Mouse (Mus musculus) embryonic facial prominence, embryonic 15.5 days (tissue): ENCODE results near the gene Eva1b. TPM values are rescaled to one million over a fixed set of nuclear protein-coding genes. Genes with fewer than 3 reads are reported as not detected.

ENCODE experiments used
- ATAC-seq: fragments of 200-750 bp; cut with Nextera tagmentation; 2 replicates; pipeline ENCODE4 v1.8.0; 2017; ENCODE audit warnings: low read depth, moderate TSS enrichment; ENCODE audit not compliant: insufficient number of reproducible peaks, low FRiP score, low TSS enrichment
- H3K27ac ChIP-seq: fragments of 300-500 bp; sonication (generic); replicated peaks from 2 replicates; pipeline ENCODE4 v1.5.1; 2015; ENCODE audit warnings: mild to moderate bottlenecking, inconsistent platforms
- H3K27me3 ChIP-seq: fragments of 300-500 bp; sonication (generic); 2 replicates; pipeline ENCODE4 v1.6.1; 2015; ENCODE audit warnings: inconsistent platforms
- H3K36me3 ChIP-seq: fragments of 300-500 bp; sonication (generic); 2 replicates; pipeline ENCODE4 v1.6.1; 2015; ENCODE audit warnings: mild to moderate bottlenecking, inconsistent platforms
- H3K4me1 ChIP-seq: fragments of 300-500 bp; sonication (generic); 2 replicates; pipeline ENCODE4 v1.6.1; 2015; ENCODE audit warnings: inconsistent platforms
- H3K4me2 ChIP-seq: fragments of 300-500 bp; sonication (generic); replicated peaks from 2 replicates; pipeline ENCODE4 v1.6.1; 2015; ENCODE audit warnings: mild to moderate bottlenecking, inconsistent platforms
- H3K4me3 ChIP-seq: fragments of 300-500 bp; sonication (generic); replicated peaks from 2 replicates; pipeline ENCODE4 v1.5.1; 2015; ENCODE audit warnings: mild to moderate bottlenecking, inconsistent platforms
- H3K9ac ChIP-seq: fragments of 300-500 bp; sonication (generic); 2 replicates; pipeline ENCODE4 v1.6.1; 2015; ENCODE audit warnings: inconsistent platforms
- H3K9me3 ChIP-seq: fragments of 300-500 bp; sonication (generic); replicated peaks from 2 replicates; pipeline ENCODE4 v1.6.1; 2016; ENCODE audit warnings: inconsistent platforms
- WGBS: fragments of 180-500 bp; shearing (Covaris S2); methylation state at CpG from one replicate; pipeline ENCODE4 v1.1.7; 2015; 5-methylcytosine and 5-hydroxymethylcytosine counted together
- polyA plus RNA-seq: library from polyadenylated mRNA; unstranded; fragments of >200 nt; fragmentation: Nextera tagmentation; extraction: Ambion mirVana; gene quantifications from 2 replicates; pipeline ENCODE4 v1.2.1, GENCODE M21; 2015

The Eva1b gene
- polyA plus RNA-seq, 1 experiment from 2014 or later, result 84.3 TPM

- Histone ChIP-seq H3K4me1 (peaks cover 55% of the 10 kb centered on the region), H3K4me2 (peak overlapping the region; percentile 35), H3K9ac (no peak overlapping the region), H3K27ac (peak overlapping the region; percentile 90), H3K4me3 (no peak overlapping the region), H3K27me3 (no peaks in the 10 kb centered on the region), H3K36me3 (no peaks in the 10 kb centered on the region), H3K9me3 (no peaks in the 10 kb centered on the region)
- no peak for ATAC-seq
- 65% methylated on average over 10 of the region's 10 CpGs for WGBS
Observed at GRCm38 (mm10) chr4:126109613-126110373, 37.8 kb upstream of the Eva1b start.

GRCm38 (mm10) chr4:126110374-126111152 lies 37.0 kb upstream of the Eva1b start:
- peak overlapping the region; percentile 90 for H3K27ac ChIP-seq
- H3K9ac ChIP-seq, result no peak overlapping the region
- H3K36me3 ChIP-seq, result no peaks in the 10 kb centered on the region
- peak overlapping the region; percentile 35 for H3K4me2 ChIP-seq
- ATAC-seq, result peak; percentile 78
- H3K9me3 ChIP-seq, result no peaks in the 10 kb centered on the region
- H3K4me3 ChIP-seq, result no peak overlapping the region
- no peaks in the 10 kb centered on the region for H3K27me3 ChIP-seq
- 5% methylated on average over 12 of the region's 12 CpGs for WGBS
- H3K4me1 ChIP-seq, result peaks cover 50% of the 10 kb centered on the region

- H3K9ac ChIP-seq, result no peak overlapping the region
- H3K4me3 ChIP-seq, result no peak overlapping the region
- H3K4me2 ChIP-seq, result peak overlapping the region; percentile 35
- WGBS, result 17% methylated on average over 7 of the region's 7 CpGs
- no peaks in the 10 kb centered on the region for H3K9me3 ChIP-seq
- H3K36me3 ChIP-seq, result no peaks in the 10 kb centered on the region
- ATAC-seq, result no peak
- H3K4me1 ChIP-seq, result peaks cover 54% of the 10 kb centered on the region
- peak overlapping the region; percentile 90 for H3K27ac ChIP-seq
- no peaks in the 10 kb centered on the region for H3K27me3 ChIP-seq
Observed at GRCm38 (mm10) chr4:126111153-126111549, 36.4 kb upstream of the Eva1b start.

- WGBS, result 76% methylated on average over 4 of the region's 4 CpGs
- Histone ChIP-seq H3K36me3 (no peaks in the 10 kb centered on the region), H3K27me3 (no peaks in the 10 kb centered on the region), H3K4me2 (no peak overlapping the region), H3K4me3 (no peak overlapping the region), H3K4me1 (peaks cover 48% of the 10 kb centered on the region), H3K9ac (no peak overlapping the region), H3K9me3 (no peaks in the 10 kb centered on the region), H3K27ac (no peak overlapping the region)
- no peak for ATAC-seq
Observed at GRCm38 (mm10) chr4:126113243-126113642, 34.3 kb upstream of the Eva1b start.

GRCm38 (mm10) chr4:126113943-126114342 lies 33.6 kb upstream of the Eva1b start:
- no peak overlapping the region for H3K4me2 ChIP-seq
- no peaks in the 10 kb centered on the region for H3K9me3 ChIP-seq
- no peak overlapping the region for H3K4me3 ChIP-seq
- 22% methylated on average over 6 of the region's 6 CpGs for whole genome bisulfite sequencing
- H3K9ac ChIP-seq, result no peak overlapping the region
- no peaks in the 10 kb centered on the region for H3K36me3 ChIP-seq
- no peak overlapping the region for H3K27ac ChIP-seq
- no peak for ATAC-seq
- peaks cover 48% of the 10 kb centered on the region for H3K4me1 ChIP-seq
- H3K27me3 ChIP-seq, result no peaks in the 10 kb centered on the region

- Histone ChIP-seq H3K9ac (no peak overlapping the region), H3K4me1 (peaks cover 38% of the 10 kb centered on the region), H3K27ac (no peak overlapping the region), H3K4me2 (no peak overlapping the region), H3K27me3 (no peaks in the 10 kb centered on the region), H3K4me3 (no peak overlapping the region), H3K36me3 (no peaks in the 10 kb centered on the region), H3K9me3 (no peaks in the 10 kb centered on the region)
- WGBS, result 82% methylated on average over 9 of the region's 9 CpGs
- no peak for ATAC-seq
Observed at GRCm38 (mm10) chr4:126115411-126115810, 32.1 kb upstream of the Eva1b start.

GRCm38 (mm10) chr4:126115871-126116521 lies 31.5 kb upstream of the Eva1b start:
- Histone ChIP-seq H3K27me3 (no peaks in the 10 kb centered on the region), H3K4me1 (peaks cover 33% of the 10 kb centered on the region), H3K9ac (no peak overlapping the region), H3K4me2 (no peak overlapping the region), H3K27ac (no peak overlapping the region), H3K36me3 (no peaks in the 10 kb centered on the region), H3K9me3 (no peaks in the 10 kb centered on the region), H3K4me3 (no peak overlapping the region)
- ATAC-seq, result no peak
- 60% methylated on average over 6 of the region's 6 CpGs for WGBS

GRCm38 (mm10) chr4:126117116-126117515 lies 30.4 kb upstream of the Eva1b start:
- H3K9me3 ChIP-seq, result no peaks in the 10 kb centered on the region
- H3K36me3 ChIP-seq, result no peaks in the 10 kb centered on the region
- H3K4me3 ChIP-seq, result no peak overlapping the region
- H3K4me2 ChIP-seq, result no peak overlapping the region
- no peak for ATAC-seq
- no peak overlapping the region for H3K27ac ChIP-seq
- H3K9ac ChIP-seq, result no peak overlapping the region
- WGBS, result 80% methylated on average over 8 of the region's 8 CpGs
- H3K4me1 ChIP-seq, result peaks cover 28% of the 10 kb centered on the region
- H3K27me3 ChIP-seq, result no peaks in the 10 kb centered on the region

- no peak overlapping the region for H3K4me2 ChIP-seq
- no peak overlapping the region for H3K9ac ChIP-seq
- H3K36me3 ChIP-seq, result peaks cover 1% of the 10 kb centered on the region; the same call in 1 of the 2 replicates
- H3K9me3 ChIP-seq, result no peaks in the 10 kb centered on the region
- WGBS, result 76% methylated on average over 4 of the region's 4 CpGs
- no peaks in the 10 kb centered on the region for H3K27me3 ChIP-seq
- H3K4me3 ChIP-seq, result no peak overlapping the region
- no peak for ATAC-seq
- H3K27ac ChIP-seq, result no peak overlapping the region
- H3K4me1 ChIP-seq, result peaks cover 22% of the 10 kb centered on the region
Observed at GRCm38 (mm10) chr4:126118651-126119050, 28.9 kb upstream of the Eva1b start.

- Histone ChIP-seq H3K27ac (no peak overlapping the region), H3K27me3 (no peaks in the 10 kb centered on the region), H3K4me1 (peaks cover 22% of the 10 kb centered on the region), H3K9me3 (no peaks in the 10 kb centered on the region), H3K9ac (no peak overlapping the region), H3K4me2 (no peak overlapping the region), H3K4me3 (no peak overlapping the region), H3K36me3 (peaks cover 4% of the 10 kb centered on the region; the same call in 1 of the 2 replicates)
- 93% methylated on average over 1 of the region's 1 CpGs for WGBS
- no peak for ATAC-seq
Observed at GRCm38 (mm10) chr4:126119051-126119450, 28.5 kb upstream of the Eva1b start.

- Histone ChIP-seq H3K9me3 (no peaks in the 10 kb centered on the region), H3K27ac (no peak overlapping the region), H3K4me1 (peaks cover 19% of the 10 kb centered on the region), H3K4me2 (no peak overlapping the region), H3K9ac (no peak overlapping the region), H3K4me3 (no peak overlapping the region), H3K36me3 (peaks cover 13% of the 10 kb centered on the region), H3K27me3 (no peaks in the 10 kb centered on the region)
- no peak for ATAC-seq
- 88% methylated on average over 5 of the region's 5 CpGs for WGBS
Observed at GRCm38 (mm10) chr4:126120052-126120451, 27.5 kb upstream of the Eva1b start.
